Mouse (Mus musculus) cortical plate, adult 2 months (tissue): ENCODE data around the gene Erbb4.

ENCODE experiments used
- CTCF ChIP-seq: fragments of 200-500 bp; IDR thresholded peaks from 2 replicates; pipeline ENCODE4 v1.5.1; 2011; ENCODE audit warnings: mild to moderate bottlenecking, control low read depth, low read length; ENCODE audit not compliant: insufficient read depth; ENCODE audit errors: extremely low read depth
- POLR2A ChIP-seq: fragments of 200-500 bp; IDR thresholded peaks from 2 replicates; pipeline ENCODE4 v1.6.1; 2011; ENCODE audit warnings: mild to moderate bottlenecking, low read length, control low read depth; ENCODE audit not compliant: insufficient read depth; ENCODE audit errors: extremely low read depth

DNA sequence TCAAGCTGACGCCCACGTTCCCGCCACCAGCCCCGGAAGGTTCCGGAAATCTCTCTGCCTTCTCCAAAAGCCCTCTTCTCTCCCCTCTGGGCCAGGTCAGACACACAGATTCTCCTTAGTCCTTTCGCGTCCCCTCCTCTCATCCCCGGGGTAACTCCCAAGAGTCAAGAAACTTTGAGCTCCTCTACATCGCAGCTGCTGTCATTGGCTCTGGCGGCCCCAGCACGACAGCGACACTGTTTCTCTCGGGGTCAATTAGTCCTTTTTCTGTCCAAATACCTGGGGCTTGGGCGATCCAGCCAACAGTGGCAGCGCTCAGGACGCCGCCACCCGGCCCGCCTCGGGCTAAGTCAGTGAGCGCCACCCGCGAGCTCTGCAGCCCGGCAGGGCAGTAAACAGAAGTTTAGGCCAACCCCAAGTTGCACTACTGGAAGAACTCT, 1.5 kb downstream of the Erbb4 start:
- TF ChIP-seq POLR2A (no peak), CTCF (no peak)
